Mouse (Mus musculus): Measurements from ENCODE around the gene Aph1a. TPM values are rescaled to one million over a fixed set of nuclear protein-coding genes. Genes with fewer than 3 reads are reported as not detected.

The Aph1a gene
- 111 and 138 TPM in 2 replicates for polyA plus RNA-seq (2012; rRNA removed; ENCODE audit: low replicate concordance)

GRCm38 (mm10) chr3:95893606-95894316, at the start of gene Aph1a:
Gene Aph1a (plus strand): TSS chr3:95893969.

GRCm38 (mm10) chr3:95855502-95856089, 38.2 kb upstream of the Aph1a start, which contains the start of gene Prpf3:
Gene Prpf3 (minus strand): TSS chr3:95855885.

GRCm38 (mm10) chr3:95871392-95871867, 22.3 kb upstream of the Aph1a start, which contains the start of gene Mrps21:
Gene Mrps21 (minus strand): TSS chr3:95871519.

GRCm38 (mm10) chr3:95881979-95882815, 11.6 kb upstream of the Aph1a start, which contains the start of gene Ciart:
Gene Ciart (minus strand): TSS chr3:95882251.

GRCm38 (mm10) chr3:95891211-95892065, 2.3 kb upstream of the Aph1a start, which contains the start of gene BC028528:
Gene BC028528 (minus strand): TSS chr3:95892005.

GRCm38 (mm10) chr3:95904568-95904967, 10.8 kb downstream of the Aph1a start, which contains the start of gene Car14:
Gene Car14 (minus strand): TSS chr3:95904691.

GRCm38 (mm10) chr3:95928658-95929503, 35.1 kb downstream of the Aph1a start, which contains the start of gene Anp32e:
Gene Anp32e (plus strand): TSS chr3:95929246.

Other genes with a start within 250 kb of the Aph1a start
- gene Mcl1, start 235.2 kb upstream of the Aph1a start, polyA plus RNA-seq (2012; rRNA removed; ENCODE audit: low replicate concordance): 33.3 and 71.8 TPM in 2 replicates
- gene Adamtsl4, start 206.1 kb upstream of the Aph1a start, polyA plus RNA-seq (2012; rRNA removed; ENCODE audit: low replicate concordance): 21.6 and 36.6 TPM in 2 replicates
- 371 and 414 TPM in 2 replicates for gene Ecm1, start 154.4 kb upstream of the Aph1a start, polyA plus RNA-seq (2012; rRNA removed; ENCODE audit: low replicate concordance)
- 30.9 and 43.4 TPM in 2 replicates for gene Tars2, start 133.8 kb upstream of the Aph1a start, polyA plus RNA-seq (2012; rRNA removed; ENCODE audit: low replicate concordance)
- 13.0 and 20.9 TPM in 2 replicates for gene Rprd2, start 75.1 kb upstream of the Aph1a start, polyA plus RNA-seq (2012; rRNA removed; ENCODE audit: low replicate concordance)
- 11.2 and 18.3 TPM in 2 replicates for gene Prpf3, start 38.1 kb upstream of the Aph1a start, polyA plus RNA-seq (2012; rRNA removed; ENCODE audit: low replicate concordance)
- gene Mrps21, start 22.4 kb upstream of the Aph1a start, polyA plus RNA-seq (2012; rRNA removed; ENCODE audit: low replicate concordance): 99.3 and 137 TPM in 2 replicates
- gene Ciart, start 11.7 kb upstream of the Aph1a start, polyA plus RNA-seq (2012; rRNA removed; ENCODE audit: low replicate concordance): 3.8 and 5.0 TPM in 2 replicates
- 14.4 and 27.4 TPM in 2 replicates for gene BC028528, start 2.0 kb upstream of the Aph1a start, polyA plus RNA-seq (2012; rRNA removed; ENCODE audit: low replicate concordance)
- gene Car14, start 10.7 kb downstream of the Aph1a start, polyA plus RNA-seq (2012; rRNA removed; ENCODE audit: low replicate concordance): 0.75 and 2.7 TPM in 2 replicates
- 9.5 and 23.5 TPM in 2 replicates for gene Anp32e, start 35.3 kb downstream of the Aph1a start, polyA plus RNA-seq (2012; rRNA removed; ENCODE audit: low replicate concordance)
- gene Plekho1, start 102.0 kb downstream of the Aph1a start, polyA plus RNA-seq (2012; rRNA removed; ENCODE audit: low replicate concordance): 62.6 and 132 TPM in 2 replicates
- gene Vps45, start 164.5 kb downstream of the Aph1a start, polyA plus RNA-seq (2012; rRNA removed; ENCODE audit: low replicate concordance): 6.9 and 8.3 TPM in 2 replicates
- gene Otud7b, start 210.6 kb downstream of the Aph1a start, polyA plus RNA-seq (2012; rRNA removed; ENCODE audit: low replicate concordance): 9.3 and 15.2 TPM in 2 replicates